Mouse (Mus musculus) midbrain, embryonic 14.5 days (tissue): ENCODE data around the gene Zfp382. TPM values are rescaled to one million over a fixed set of nuclear protein-coding genes. Genes with fewer than 3 reads are reported as not detected.
A peak's percentile ranks its signal among the peaks of the same experiment; 100 is the strongest.

Experiments
- ATAC-seq: fragments of 200-750 bp; cut with Nextera tagmentation; 2 replicates; pipeline ENCODE4 v1.8.0; 2017; ENCODE audit warnings: moderate number of reproducible peaks, moderate library complexity; ENCODE audit not compliant: low FRiP score, low TSS enrichment
- DNase-seq: peaks from one replicate; pipeline ENCODE4 v3.0.0-alpha.2; 2015
- H3K27ac ChIP-seq: fragments of 300-500 bp; sonication (generic); replicated peaks from 2 replicates; pipeline ENCODE4 v1.5.1; 2014; ENCODE audit warnings: mild to moderate bottlenecking, low read depth, low read length, moderate library complexity
- H3K27me3 ChIP-seq: fragments of 300-500 bp; sonication (generic); 2 replicates; pipeline ENCODE4 v1.6.1; 2014; ENCODE audit warnings: low read length, control low read depth, mixed read lengths; ENCODE audit not compliant: control insufficient read depth, insufficient read depth
- H3K36me3 ChIP-seq: fragments of 300-500 bp; sonication (generic); 2 replicates; pipeline ENCODE4 v1.6.1; 2014; ENCODE audit warnings: low read length, control low read depth; ENCODE audit not compliant: control insufficient read depth, insufficient read depth
- H3K4me1 ChIP-seq: fragments of 300-500 bp; sonication (generic); 2 replicates; pipeline ENCODE4 v1.6.1; 2014; ENCODE audit warnings: mild to moderate bottlenecking, antibody characterized with exemption, low read length, control low read depth; ENCODE audit not compliant: control insufficient read depth, insufficient read depth
- H3K4me2 ChIP-seq: fragments of 300-500 bp; sonication (generic); 2 replicates; pipeline ENCODE4 v1.6.1; 2014; ENCODE audit warnings: mild to moderate bottlenecking, low read length, moderate library complexity
- H3K4me3 ChIP-seq: fragments of 300-500 bp; sonication (generic); replicated peaks from 2 replicates; pipeline ENCODE4 v1.5.1; 2014; ENCODE audit warnings: low read depth, low read length
- H3K9ac ChIP-seq: fragments of 300-500 bp; sonication (generic); replicated peaks from 2 replicates; pipeline ENCODE4 v1.6.1; 2014; ENCODE audit warnings: mild to moderate bottlenecking, low read length, moderate library complexity
- H3K9me3 ChIP-seq: fragments of 300-500 bp; sonication (generic); 2 replicates; pipeline ENCODE4 v1.6.1; 2016; ENCODE audit warnings: low read length, control low read depth, mixed read lengths; ENCODE audit not compliant: control insufficient read depth
- WGBS: fragments of 180-500 bp; shearing (Covaris S2); extraction: QIAGEN DNeasy Blood & Tissue Kit; methylation state at CpG from one replicate; pipeline ENCODE4 v1.1.7; 2014; 5-methylcytosine and 5-hydroxymethylcytosine counted together
- polyA plus RNA-seq: library from polyadenylated mRNA; unstranded; fragments of >200 nt; fragmentation: Nextera tagmentation; extraction: Ambion mirVana; gene quantifications from 2 replicates; pipeline ENCODE4 v1.2.1, GENCODE M21; 2014

The Zfp382 gene
- polyA plus RNA-seq, result 10.7 and 11.7 TPM in 2 replicates

- Histone ChIP-seq H3K9me3 (no peaks in the 10 kb centered on the region), H3K36me3 (peaks cover 8% of the 10 kb centered on the region), H3K4me2 (peak within 1 kb of the TSS; percentile 76), H3K4me1 (0 out of 2 replicates have a peak, but pooled peaks cover 8% of the 10 kb centered on the region), H3K27ac (peak within 1 kb of the TSS; percentile 88), H3K4me3 (peak within 1 kb of the TSS; percentile 71), H3K9ac (peak within 1 kb of the TSS; percentile 78), H3K27me3 (no peaks in the 10 kb centered on the region)
- ATAC-seq (peak; percentile 96), DNase-seq (peak; percentile 96)
- WGBS, result under 1% methylated on average over 61 of the region's 61 CpGs
Observed at GRCm38 (mm10) chr7:30121308-30122187, at the start of gene Zfp382. Gene Zfp382 (plus strand): TSS chr7:30121942.

- H3K4me3 ChIP-seq, result peak within 1 kb of the TSS; percentile 63
- peaks cover 21% of the 10 kb centered on the region for H3K36me3 ChIP-seq
- no peaks in the 10 kb centered on the region for H3K27me3 ChIP-seq
- peak within 1 kb of the TSS; percentile 81 for H3K27ac ChIP-seq
- no peaks in the 10 kb centered on the region for H3K9me3 ChIP-seq
- H3K4me2 ChIP-seq, result peak within 1 kb of the TSS; percentile 95
- ATAC-seq (peak; percentile 88), DNase-seq (peak; percentile 95)
- H3K9ac ChIP-seq, result peak within 1 kb of the TSS; percentile 75
- under 1% methylated on average over 50 of the region's 50 CpGs for WGBS
- H3K4me1 ChIP-seq, result 0 out of 2 replicates have a peak, but pooled peaks cover 6% of the 10 kb centered on the region
Observed at GRCm38 (mm10) chr7:30072146-30073028, 49.4 kb upstream of the Zfp382 start, which contains the start of gene Zfp82. Gene Zfp82 (minus strand): TSS chr7:30072900.

- Histone ChIP-seq H3K9ac (no peak overlapping the region), H3K27ac (no peak overlapping the region), H3K4me1 (peaks cover 20% of the 10 kb centered on the region), H3K9me3 (no peaks in the 10 kb centered on the region), H3K36me3 (peaks cover 36% of the 10 kb centered on the region), H3K4me2 (no peak overlapping the region), H3K27me3 (no peaks in the 10 kb centered on the region), H3K4me3 (no peak overlapping the region)
- WGBS, result 94% methylated on average over 9 of the region's 9 CpGs
- DNase-seq (no peak), ATAC-seq (no peak)
Observed at GRCm38 (mm10) chr7:30086524-30086923, 35.2 kb upstream of the Zfp382 start.

- Histone ChIP-seq H3K4me2 (peak overlapping the region; percentile 86), H3K27me3 (no peaks in the 10 kb centered on the region), H3K36me3 (peaks cover 23% of the 10 kb centered on the region), H3K9ac (peak overlapping the region; percentile 66), H3K9me3 (no peaks in the 10 kb centered on the region), H3K4me1 (peaks cover 26% of the 10 kb centered on the region), H3K4me3 (peak overlapping the region; percentile 65), H3K27ac (no peak overlapping the region)
- WGBS, result 16% methylated on average over 6 of the region's 6 CpGs
- DNase-seq (no peak), ATAC-seq (no peak)
Observed at GRCm38 (mm10) chr7:30089405-30089804, 32.3 kb upstream of the Zfp382 start.

- Histone ChIP-seq H3K9me3 (no peaks in the 10 kb centered on the region), H3K4me1 (peaks cover 26% of the 10 kb centered on the region), H3K27ac (peak within 1 kb of the TSS; percentile 90), H3K9ac (peak within 1 kb of the TSS; percentile 66), H3K36me3 (peaks cover 14% of the 10 kb centered on the region), H3K4me2 (peak within 1 kb of the TSS; percentile 86), H3K27me3 (no peaks in the 10 kb centered on the region), H3K4me3 (peak within 1 kb of the TSS; percentile 65)
- WGBS, result under 1% methylated on average over 40 of the region's 40 CpGs
- peak; percentile 93 for ATAC-seq
- DNase-seq, result peak; percentile 99
Observed at GRCm38 (mm10) chr7:30090092-30090969, 31.4 kb upstream of the Zfp382 start, which contains the start of the genes Gm26920 and Zfp566. Gene Gm26920 (minus strand): TSS chr7:30090410. Gene Zfp566 (minus strand): TSS chr7:30090527.

- peak overlapping the region; percentile 65 for H3K4me3 ChIP-seq
- H3K27me3 ChIP-seq, result no peaks in the 10 kb centered on the region
- H3K9me3 ChIP-seq, result no peaks in the 10 kb centered on the region
- H3K4me2 ChIP-seq, result peak overlapping the region; percentile 86
- 7% methylated on average over 9 of the region's 9 CpGs for WGBS
- peak overlapping the region; percentile 66; the same call in 1 of the 2 replicates for H3K9ac ChIP-seq
- peaks cover 7% of the 10 kb centered on the region for H3K36me3 ChIP-seq
- H3K4me1 ChIP-seq, result peaks cover 29% of the 10 kb centered on the region
- H3K27ac ChIP-seq, result peak overlapping the region; percentile 90
- ATAC-seq (no peak), DNase-seq (peak; percentile 78)
Observed at GRCm38 (mm10) chr7:30090970-30091585, 30.7 kb upstream of the Zfp382 start.

GRCm38 (mm10) chr7:30092666-30093065 is 29.1 kb upstream of the Zfp382 start:
- no peak overlapping the region for H3K4me3 ChIP-seq
- ATAC-seq, result no peak
- H3K4me1 ChIP-seq, result peaks cover 30% of the 10 kb centered on the region
- no peaks in the 10 kb centered on the region for H3K27me3 ChIP-seq
- H3K4me2 ChIP-seq, result no peak overlapping the region
- H3K9me3 ChIP-seq, result no peaks in the 10 kb centered on the region
- no peaks in the 10 kb centered on the region for H3K36me3 ChIP-seq
- 83% methylated on average over 9 of the region's 9 CpGs for WGBS
- no peak overlapping the region for H3K9ac ChIP-seq
- DNase-seq, result no peak
- no peak overlapping the region for H3K27ac ChIP-seq
